Mouse (Mus musculus) heart, embryonic 16.5 days (tissue): Measurements from ENCODE around the gene Dennd1a. TPM values are rescaled to one million over a fixed set of nuclear protein-coding genes. Genes with fewer than 3 reads are reported as not detected.

Source experiments
- ATAC-seq: fragments of 200-750 bp; cut with Nextera tagmentation; replicated peaks from 2 replicates; pipeline ENCODE4 v1.8.0; 2017; ENCODE audit warnings: moderate number of reproducible peaks; ENCODE audit not compliant: insufficient read depth, low FRiP score; ENCODE audit errors: extremely low read depth
- H3K27ac ChIP-seq: fragments of 300-500 bp; sonication (generic); 2 replicates; pipeline ENCODE4 v1.5.1; 2014; ENCODE audit warnings: mild to moderate bottlenecking, low read length, control low read depth, moderate library complexity
- H3K27me3 ChIP-seq: fragments of 300-500 bp; sonication (generic); 2 replicates; pipeline ENCODE4 v1.6.1; 2014; ENCODE audit warnings: low read length, mixed read lengths; ENCODE audit not compliant: control insufficient read depth, insufficient read depth
- H3K36me3 ChIP-seq: fragments of 300-500 bp; sonication (generic); 2 replicates; pipeline ENCODE4 v1.6.1; 2014; ENCODE audit not compliant: control insufficient read depth, insufficient read depth
- H3K4me1 ChIP-seq: fragments of 300-500 bp; sonication (generic); 2 replicates; pipeline ENCODE4 v1.6.1; 2014; ENCODE audit warnings: low read length, mixed read lengths; ENCODE audit not compliant: control insufficient read depth, insufficient read depth
- H3K4me2 ChIP-seq: fragments of 300-500 bp; sonication (generic); 2 replicates; pipeline ENCODE4 v1.6.1; 2014; ENCODE audit warnings: low read depth, mild to moderate bottlenecking, control low read depth, low read length
- H3K4me3 ChIP-seq: fragments of 300-500 bp; sonication (generic); 2 replicates; pipeline ENCODE4 v1.5.1; 2014; ENCODE audit warnings: mild to moderate bottlenecking, control low read depth, low read length
- H3K9ac ChIP-seq: fragments of 300-500 bp; sonication (generic); 2 replicates; pipeline ENCODE4 v1.6.1; 2014; ENCODE audit warnings: low read length, control low read depth
- H3K9me3 ChIP-seq: fragments of 300-500 bp; sonication (generic); replicated peaks from 2 replicates; pipeline ENCODE4 v1.6.1; 2016; ENCODE audit warnings: low read length; ENCODE audit not compliant: control insufficient read depth
- WGBS: fragments of 180-500 bp; shearing (Covaris S2); extraction: QIAGEN DNeasy Blood & Tissue Kit; methylation state at CpG from one replicate; pipeline ENCODE4 v1.1.7; 2014; 5-methylcytosine and 5-hydroxymethylcytosine counted together
- polyA plus RNA-seq: library from polyadenylated mRNA; unstranded; fragments of >200 nt; fragmentation: Nextera tagmentation; extraction: Ambion mirVana; gene quantifications from 2 replicates; pipeline ENCODE4 v1.2.1, GENCODE M21; 2015

The Dennd1a gene
- polyA plus RNA-seq, 1 experiment from 2014 or later = 12.7 TPM

DNA sequence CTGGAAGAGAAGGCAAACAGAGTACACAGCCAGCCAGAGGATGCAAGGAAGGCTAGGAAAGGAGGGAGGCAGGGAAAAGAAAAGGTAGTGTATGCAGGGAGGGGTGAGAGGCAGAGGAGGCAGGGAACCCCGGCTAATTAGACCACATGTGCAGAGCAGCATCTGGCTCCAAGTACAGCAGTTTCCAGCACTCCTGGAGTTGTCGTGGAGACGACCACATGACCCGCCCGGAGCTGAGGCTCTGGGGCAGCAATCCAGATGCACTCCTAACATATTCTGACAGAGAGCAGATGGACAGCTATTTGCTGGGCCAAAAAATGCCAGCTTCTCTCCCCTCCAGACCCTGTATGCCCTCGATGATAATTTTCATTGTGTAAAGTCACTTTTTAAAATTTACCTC, 417.6 kb downstream of the Dennd1a start:
- Histone ChIP-seq H3K4me2 (no peak overlapping the region), H3K9me3 (no peaks in the 10 kb centered on the region), H3K4me1 (no peaks in the 10 kb centered on the region), H3K36me3 (no peaks in the 10 kb centered on the region), H3K4me3 (no peak overlapping the region), H3K27me3 (no peaks in the 10 kb centered on the region), H3K9ac (no peak overlapping the region), H3K27ac (no peak overlapping the region)
- no peak for ATAC-seq
- WGBS = 43% methylated on average over 6 of the region's 6 CpGs

DNA sequence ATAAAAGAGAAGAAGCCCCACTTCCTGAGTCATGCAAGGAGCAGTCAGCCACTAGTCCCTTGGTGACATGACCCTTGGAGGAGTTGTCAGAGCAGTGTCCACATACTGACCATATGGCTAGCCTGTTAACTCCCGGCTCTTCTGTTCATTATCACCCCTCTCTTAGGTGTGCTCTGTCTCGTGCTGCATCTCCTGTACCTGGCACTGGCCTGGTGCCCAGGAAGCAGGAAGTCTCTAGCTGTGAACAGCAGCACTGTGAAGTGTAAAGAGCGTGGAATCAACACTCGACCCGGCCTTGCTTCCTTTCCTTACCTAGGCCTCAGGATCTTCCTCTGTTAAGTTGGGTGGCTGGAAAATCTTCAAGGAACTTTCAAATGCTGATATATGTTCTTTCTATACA, 419.8 kb downstream of the Dennd1a start:
- Histone ChIP-seq H3K27me3 (no peaks in the 10 kb centered on the region), H3K27ac (no peak overlapping the region), H3K36me3 (no peaks in the 10 kb centered on the region), H3K9me3 (no peaks in the 10 kb centered on the region), H3K9ac (no peak overlapping the region), H3K4me3 (no peak overlapping the region), H3K4me2 (no peak overlapping the region), H3K4me1 (no peaks in the 10 kb centered on the region)
- no peak for ATAC-seq
- WGBS = 64% methylated on average over 5 of the region's 5 CpGs

DNA sequence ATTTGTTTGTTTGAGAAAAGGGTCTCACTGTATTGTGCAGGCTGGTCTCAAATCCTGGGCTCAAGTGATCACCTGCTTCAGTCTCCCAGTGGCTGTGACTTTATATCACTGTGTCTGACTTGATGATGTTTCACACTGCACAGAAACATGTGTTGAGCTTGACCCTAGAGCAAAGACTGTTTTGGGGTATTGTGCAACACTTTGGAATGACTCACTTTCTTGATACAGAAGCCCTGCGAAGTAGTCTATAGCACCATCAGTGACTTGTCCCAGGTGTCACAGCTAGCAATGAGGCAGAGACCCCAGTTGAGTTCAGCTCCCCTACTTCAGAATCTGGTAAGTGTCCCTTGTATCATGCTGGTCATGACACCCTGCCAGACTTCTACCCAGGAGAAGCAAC, 429.7 kb downstream of the Dennd1a start:
- H3K4me3 ChIP-seq = no peak overlapping the region
- no peaks in the 10 kb centered on the region for H3K36me3 ChIP-seq
- no peaks in the 10 kb centered on the region for H3K27me3 ChIP-seq
- H3K4me1 ChIP-seq = no peaks in the 10 kb centered on the region
- no peaks in the 10 kb centered on the region for H3K9me3 ChIP-seq
- H3K27ac ChIP-seq = no peak overlapping the region
- no peak overlapping the region for H3K4me2 ChIP-seq
- ATAC-seq = no peak
- no peak overlapping the region for H3K9ac ChIP-seq
- WGBS = 84% methylated on average over 1 of the region's 1 CpGs

DNA sequence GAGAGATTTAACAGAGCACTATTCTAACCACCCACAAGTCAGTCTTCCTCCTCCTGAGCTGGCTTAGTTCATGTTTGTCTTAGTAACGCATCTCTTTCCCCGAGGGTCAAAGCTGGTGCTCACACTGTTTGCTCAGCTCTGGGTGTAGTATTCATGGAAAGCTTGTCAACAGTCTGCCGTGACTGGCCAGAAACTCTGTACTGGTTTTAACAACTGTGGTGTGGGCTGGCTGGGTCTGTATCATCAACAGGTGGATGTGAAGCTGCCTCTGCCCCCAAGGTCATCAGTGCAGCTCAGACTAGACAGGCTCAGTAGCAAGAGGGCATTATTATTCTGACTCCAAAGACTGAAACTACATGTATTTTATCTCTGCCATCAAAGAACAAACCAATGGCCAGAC, 430.2 kb downstream of the Dennd1a start:
- Histone ChIP-seq H3K4me2 (no peak overlapping the region), H3K4me1 (no peaks in the 10 kb centered on the region), H3K4me3 (no peak overlapping the region), H3K9me3 (no peaks in the 10 kb centered on the region), H3K27ac (no peak overlapping the region), H3K27me3 (no peaks in the 10 kb centered on the region), H3K36me3 (0 out of 2 replicates have a peak, but pooled peaks cover 2% of the 10 kb centered on the region), H3K9ac (no peak overlapping the region)
- ATAC-seq = no peak
- WGBS = 60% methylated on average over 3 of the region's 3 CpGs

DNA sequence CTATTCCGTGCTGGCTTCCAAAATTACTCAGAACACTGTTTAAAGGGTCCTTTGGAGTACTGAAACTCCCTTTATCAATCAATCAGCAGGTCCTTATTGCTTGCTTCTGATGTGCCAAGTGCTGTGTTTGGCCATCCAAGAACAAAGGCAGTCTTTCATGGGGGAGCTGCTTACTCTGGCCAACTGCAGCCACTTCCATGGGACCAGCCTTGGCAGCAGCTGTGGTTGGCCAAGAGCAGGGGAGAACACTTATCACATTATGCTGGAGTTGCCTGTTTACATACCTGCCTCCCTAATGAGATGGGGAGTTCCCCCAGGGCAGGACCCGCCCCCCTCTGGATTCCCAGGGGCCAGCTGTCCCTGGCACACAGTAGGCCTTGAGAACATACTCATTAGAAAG, 432.0 kb downstream of the Dennd1a start:
- Histone ChIP-seq H3K4me2 (no peak overlapping the region), H3K36me3 (0 out of 2 replicates have a peak, but pooled peaks cover 3% of the 10 kb centered on the region), H3K4me1 (peaks cover 7% of the 10 kb centered on the region), H3K27ac (no peak overlapping the region), H3K4me3 (no peak overlapping the region), H3K27me3 (no peaks in the 10 kb centered on the region), H3K9ac (no peak overlapping the region), H3K9me3 (no peaks in the 10 kb centered on the region)
- ATAC-seq = no peak
- 77% methylated on average over 2 of the region's 2 CpGs for whole genome bisulfite sequencing

DNA sequence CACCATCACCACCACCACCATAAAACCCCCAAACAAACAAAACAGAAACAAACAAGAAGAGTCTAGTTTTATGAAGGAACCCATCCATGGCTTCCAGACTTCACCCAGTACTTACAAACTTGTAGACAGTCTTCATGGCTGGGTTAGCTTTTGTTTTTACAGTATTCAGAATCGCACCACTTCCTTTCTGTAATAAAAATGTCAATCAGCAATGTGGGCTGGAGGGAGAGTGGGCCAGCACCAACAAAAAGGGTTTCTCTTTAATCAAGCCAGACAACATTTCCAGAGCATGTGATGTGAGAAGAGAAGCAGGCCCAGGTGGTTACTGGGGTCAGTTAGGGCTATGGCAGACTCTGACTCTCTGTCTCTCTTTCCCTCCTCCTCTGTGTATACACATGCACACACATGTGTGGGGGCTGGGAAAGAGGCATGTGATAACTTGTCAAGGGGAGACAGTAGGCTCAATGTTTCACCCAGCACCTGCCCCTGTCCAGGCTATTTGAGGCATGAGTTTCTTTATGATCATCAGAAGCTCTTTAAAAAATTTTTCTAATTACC, 433.2 kb downstream of the Dennd1a start:
- Histone ChIP-seq H3K36me3 (0 out of 2 replicates have a peak, but pooled peaks cover 3% of the 10 kb centered on the region), H3K9me3 (no peaks in the 10 kb centered on the region), H3K27me3 (no peaks in the 10 kb centered on the region), H3K4me2 (no peak overlapping the region), H3K4me3 (no peak overlapping the region), H3K9ac (no peak overlapping the region), H3K27ac (no peak overlapping the region), H3K4me1 (peaks cover 10% of the 10 kb centered on the region)
- WGBS = 80% methylated on average over 1 of the region's 1 CpGs
- no peak for ATAC-seq

DNA sequence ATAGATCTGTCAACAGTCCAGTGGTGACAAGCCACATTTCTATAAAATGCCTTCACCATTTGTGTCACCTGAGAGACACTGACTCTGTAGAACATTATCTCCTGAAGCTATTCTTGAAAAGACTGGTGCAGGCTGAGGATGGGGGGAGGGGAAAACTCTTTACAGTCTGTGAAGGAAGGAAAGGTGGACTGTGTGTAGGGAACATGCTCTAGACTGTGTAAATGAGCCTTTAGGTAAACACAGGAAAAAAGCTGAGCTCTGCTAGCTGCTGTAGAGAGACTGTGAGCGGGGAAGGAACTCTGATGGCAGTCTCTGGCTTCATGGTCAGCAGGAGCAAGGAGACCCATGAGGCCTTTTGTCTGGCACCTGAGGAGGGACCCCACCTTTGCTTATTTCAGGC, 436.6 kb downstream of the Dennd1a start:
- Histone ChIP-seq H3K27ac (no peak overlapping the region), H3K36me3 (0 out of 2 replicates have a peak, but pooled peaks cover 3% of the 10 kb centered on the region), H3K27me3 (no peaks in the 10 kb centered on the region), H3K9ac (no peak overlapping the region), H3K4me3 (no peak overlapping the region), H3K4me2 (no peak overlapping the region), H3K9me3 (no peaks in the 10 kb centered on the region), H3K4me1 (peaks cover 10% of the 10 kb centered on the region)
- 64% methylated on average over 1 of the region's 1 CpGs for WGBS
- ATAC-seq = no peak

DNA sequence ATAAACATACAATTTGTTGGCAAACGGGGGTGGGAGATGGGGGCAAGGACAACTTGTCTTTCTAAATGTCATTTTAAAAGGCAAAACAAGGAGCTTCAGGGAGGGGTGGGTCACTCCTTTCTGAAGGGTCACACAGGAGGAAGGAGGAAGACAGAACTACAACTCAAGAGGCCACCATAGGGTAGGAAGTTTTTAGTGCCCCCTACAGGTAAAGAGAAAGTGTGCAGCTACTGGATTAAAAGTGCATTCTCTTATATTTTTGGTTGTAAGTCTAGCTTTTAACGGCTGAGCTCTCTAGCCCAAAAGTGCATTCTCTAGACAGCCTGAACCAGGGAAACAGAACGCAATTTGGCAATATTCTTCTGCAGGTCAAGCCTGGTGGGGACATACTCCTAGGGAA, 437.8 kb downstream of the Dennd1a start:
- Histone ChIP-seq H3K27ac (no peak overlapping the region), H3K9ac (no peak overlapping the region), H3K9me3 (no peaks in the 10 kb centered on the region), H3K27me3 (no peaks in the 10 kb centered on the region), H3K36me3 (peaks cover 5% of the 10 kb centered on the region; the same call in 1 of the 2 replicates), H3K4me2 (no peak overlapping the region), H3K4me1 (peaks cover 10% of the 10 kb centered on the region), H3K4me3 (no peak overlapping the region)
- ATAC-seq = no peak
- 80% methylated on average over 3 of the region's 3 CpGs for WGBS

DNA sequence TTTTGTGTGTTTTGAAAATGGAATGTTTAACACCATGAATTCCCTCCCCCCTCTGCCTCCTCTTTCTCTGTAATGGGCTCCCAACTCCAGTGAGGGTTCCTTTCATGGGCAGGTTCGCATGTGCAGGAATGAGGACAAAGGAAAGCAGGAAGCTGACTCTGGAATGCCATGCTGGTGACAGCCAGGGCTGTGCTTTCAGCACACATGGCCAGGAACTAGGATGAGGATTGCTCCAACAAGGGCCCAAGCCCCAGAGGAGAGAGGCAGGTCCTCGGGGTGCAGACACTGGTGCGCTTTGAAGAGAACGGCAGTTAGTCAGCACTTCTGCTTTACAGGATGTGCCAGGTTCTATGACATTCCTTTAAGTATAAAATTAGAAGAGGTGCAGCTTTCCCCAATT, 444.5 kb downstream of the Dennd1a start:
- H3K27me3 ChIP-seq = no peaks in the 10 kb centered on the region
- 26% methylated on average over 4 of the region's 4 CpGs for WGBS
- no peak overlapping the region for H3K27ac ChIP-seq
- no peak overlapping the region for H3K4me3 ChIP-seq
- H3K36me3 ChIP-seq = peaks cover 2% of the 10 kb centered on the region; the same call in 1 of the 2 replicates
- peaks cover 12% of the 10 kb centered on the region for H3K4me1 ChIP-seq
- H3K9ac ChIP-seq = no peak overlapping the region
- H3K4me2 ChIP-seq = no peak overlapping the region
- H3K9me3 ChIP-seq = no peaks in the 10 kb centered on the region
- 0 out of 2 replicates have a peak, but pooled peaks have one; percentile 58 for ATAC-seq
